Mouse (Mus musculus) adrenal gland, adult 18-20 months (tissue): ENCODE data around the gene Colgalt2. TPM values are rescaled to one million over a fixed set of nuclear protein-coding genes. Genes with fewer than 3 reads are reported as not detected.

Experiments
- DNase-seq, 2 experiments: peaks; one replicate each; pipeline ENCODE4 v3.0.0; 2021 to 2022; ENCODE audit warnings: low spot score in 2 of 2
- total RNA-seq, 2 experiments: library from RNA; stranded (reverse); gene quantifications; 1 replicate in 1 of 2; 2 replicates in 1 of 2; pipeline ENCODE4 v1.2.3; 2021

Colgalt2 gene
- total RNA-seq, 2 experiments from 2014 or later, result 2.1 to 2.2 TPM

GRCm38 (mm10) chr1:152468443-152468842 lies 68.8 kb downstream of the Colgalt2 start:
- DNase-seq, result no peak

GRCm38 (mm10) chr1:152476126-152476525 lies 76.5 kb downstream of the Colgalt2 start:
- no peak for DNase-seq

DNA sequence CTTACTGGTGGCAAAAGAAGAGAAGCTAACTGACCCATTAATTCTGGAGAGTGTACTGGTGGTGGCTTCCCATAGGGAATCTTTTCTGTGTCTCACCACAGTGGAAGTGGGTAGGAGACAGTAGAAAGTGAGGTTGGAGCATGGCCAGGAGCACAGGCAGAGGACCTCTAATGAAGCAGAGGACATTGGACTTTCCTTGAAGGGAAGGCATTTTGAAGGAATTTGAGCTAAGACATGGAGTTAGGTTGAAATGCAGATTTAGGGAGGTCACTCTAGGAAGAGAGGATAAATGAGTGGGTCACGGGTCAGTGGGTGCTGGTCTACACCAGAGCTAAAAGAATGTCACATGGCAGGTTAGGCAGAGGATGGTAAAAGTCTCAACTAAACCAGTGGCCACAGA lies 91.2 kb downstream of the Colgalt2 start:
- no peak for DNase-seq

DNA sequence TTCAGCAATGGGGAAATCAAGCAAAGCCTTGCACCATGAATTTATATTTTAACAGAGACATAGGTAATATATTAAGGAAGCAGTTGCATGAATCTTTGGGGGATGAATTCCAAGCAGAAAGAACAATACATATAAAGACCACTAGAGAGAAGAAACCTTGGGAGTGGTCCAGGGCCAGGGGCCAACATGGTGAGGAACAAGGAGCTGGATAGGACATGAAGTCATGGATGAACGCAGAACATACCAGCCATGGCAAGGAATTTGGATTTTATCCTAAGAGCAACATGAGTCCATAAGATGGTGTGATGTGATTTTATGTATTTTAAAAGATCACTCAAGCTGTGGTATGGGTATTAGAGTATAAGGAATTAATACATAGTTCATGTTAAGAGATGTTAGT lies 92.6 kb downstream of the Colgalt2 start:
- DNase-seq, result no peak

DNA sequence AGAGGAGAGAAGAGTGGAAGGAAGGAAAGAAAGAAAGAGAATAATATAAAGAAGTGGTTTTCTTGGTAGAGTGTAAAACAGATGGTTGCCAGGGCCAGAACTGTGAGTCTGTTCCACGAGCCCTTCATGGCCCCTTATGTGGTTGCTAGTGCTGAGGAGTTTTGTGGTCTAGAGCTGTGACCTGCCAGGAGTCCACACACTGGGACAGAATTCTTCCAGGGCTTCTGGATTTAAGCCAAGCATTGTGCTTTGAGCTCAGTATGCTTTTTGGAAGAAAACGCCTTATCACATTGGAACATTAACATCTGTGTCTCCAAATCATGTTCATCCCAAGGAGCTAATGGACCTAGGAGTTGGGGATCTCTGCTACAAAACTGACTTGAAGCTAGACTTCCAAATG lies 97.2 kb downstream of the Colgalt2 start:
- DNase-seq, result no peak

GRCm38 (mm10) chr1:152497581-152497980 lies 98.0 kb downstream of the Colgalt2 start:
- DNase-seq, result peak in 1 of 2 experiments; percentile 7

DNA sequence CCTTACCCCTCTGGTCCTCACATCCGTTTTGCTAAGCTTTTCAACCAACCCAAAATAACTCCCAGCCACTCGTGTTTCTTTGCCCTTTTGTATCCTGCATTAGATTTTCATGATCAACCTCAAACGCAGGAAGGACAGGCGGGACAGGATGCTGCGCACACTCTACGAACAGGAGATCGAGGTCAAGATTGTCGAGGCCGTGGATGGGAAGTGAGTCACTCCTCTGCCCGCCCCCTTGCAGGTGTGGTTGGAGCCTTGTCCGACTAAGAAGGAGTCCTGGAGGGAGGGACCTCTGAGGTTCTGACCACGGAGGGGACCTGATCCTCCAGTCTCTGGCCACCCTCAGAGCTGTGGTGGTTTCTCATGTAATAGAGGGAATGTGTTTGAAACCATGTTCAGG lies 100.2 kb downstream of the Colgalt2 start:
- no peak for DNase-seq

- DNase-seq, result no peak
Observed at GRCm38 (mm10) chr1:152506175-152506574, 106.5 kb downstream of the Colgalt2 start.

GRCm38 (mm10) chr1:152506726-152507125 lies 107.1 kb downstream of the Colgalt2 start:
- no peak for DNase-seq

- no peak for DNase-seq
Observed at GRCm38 (mm10) chr1:152508481-152509220, 109.0 kb downstream of the Colgalt2 start.

GRCm38 (mm10) chr1:152511237-152511636 lies 111.6 kb downstream of the Colgalt2 start:
- no peak for DNase-seq

GRCm38 (mm10) chr1:152514256-152514655 lies 114.6 kb downstream of the Colgalt2 start:
- DNase-seq, result no peak

- no peak for DNase-seq
Observed at GRCm38 (mm10) chr1:152517057-152517570, 117.5 kb downstream of the Colgalt2 start.

DNA sequence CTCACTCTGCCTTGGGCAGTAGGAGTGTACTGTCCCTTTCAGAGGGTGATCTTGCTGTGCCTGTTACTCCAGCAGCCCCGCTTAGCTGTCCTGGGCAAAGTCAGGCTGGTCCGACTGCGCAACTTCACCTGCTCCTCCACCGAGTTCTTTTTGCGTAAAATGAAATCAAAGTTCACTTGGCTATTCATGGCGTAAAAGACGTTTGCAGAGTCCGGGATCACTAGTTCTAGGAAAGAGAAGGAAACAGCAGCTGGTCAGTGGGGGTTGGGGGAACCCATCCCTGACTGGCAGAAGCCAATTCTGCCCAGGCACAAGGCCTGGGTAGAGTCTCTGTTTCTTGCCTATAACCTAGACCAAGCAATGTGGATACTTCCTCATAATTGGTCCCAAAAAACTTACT lies 119.3 kb downstream of the Colgalt2 start:
- DNase-seq, result no peak

- peak; percentile 45 to 55 for DNase-seq
Observed at GRCm38 (mm10) chr1:152520798-152521575, 121.4 kb downstream of the Colgalt2 start.

GRCm38 (mm10) chr1:152522226-152522625 lies 122.6 kb downstream of the Colgalt2 start:
- no peak for DNase-seq

GRCm38 (mm10) chr1:152523292-152523691 lies 123.7 kb downstream of the Colgalt2 start:
- no peak for DNase-seq

DNA sequence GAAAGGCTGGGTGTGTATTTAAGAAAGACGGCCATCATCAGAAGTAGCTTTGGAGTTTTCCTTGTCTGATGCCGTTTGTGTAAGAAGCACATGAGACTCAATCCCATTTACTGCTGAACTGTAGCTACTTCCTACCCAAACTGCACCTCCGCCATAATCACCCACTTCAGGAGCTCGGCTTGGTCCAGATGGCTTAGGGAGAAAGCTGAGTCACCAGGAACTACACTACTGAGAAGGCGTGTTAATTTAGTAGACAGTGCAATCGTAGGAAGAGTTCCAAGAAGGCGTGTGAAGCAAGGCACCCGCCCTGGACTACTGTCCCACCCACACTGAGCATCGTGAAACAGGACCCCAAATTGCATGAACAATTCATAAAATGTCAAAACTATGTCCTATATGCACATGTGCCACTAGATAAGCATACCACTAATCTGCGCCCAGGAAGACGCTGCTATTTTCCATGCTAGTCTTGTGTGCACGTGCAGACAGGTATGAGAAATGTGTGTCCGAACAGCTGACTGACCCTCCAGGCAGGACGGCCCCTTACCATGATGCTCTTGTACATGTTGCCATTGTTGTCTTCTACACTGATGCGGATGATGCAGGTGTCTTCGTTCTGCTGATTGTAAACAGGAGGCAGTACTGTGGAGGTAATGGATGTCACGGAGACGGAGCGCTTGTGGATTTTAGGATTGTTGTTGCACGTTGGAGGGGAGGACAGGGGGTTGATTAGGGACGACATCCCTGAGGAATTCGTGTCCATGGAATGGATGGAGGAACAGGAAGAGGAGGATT lies 124.7 kb downstream of the Colgalt2 start:
- no peak for DNase-seq

DNA sequence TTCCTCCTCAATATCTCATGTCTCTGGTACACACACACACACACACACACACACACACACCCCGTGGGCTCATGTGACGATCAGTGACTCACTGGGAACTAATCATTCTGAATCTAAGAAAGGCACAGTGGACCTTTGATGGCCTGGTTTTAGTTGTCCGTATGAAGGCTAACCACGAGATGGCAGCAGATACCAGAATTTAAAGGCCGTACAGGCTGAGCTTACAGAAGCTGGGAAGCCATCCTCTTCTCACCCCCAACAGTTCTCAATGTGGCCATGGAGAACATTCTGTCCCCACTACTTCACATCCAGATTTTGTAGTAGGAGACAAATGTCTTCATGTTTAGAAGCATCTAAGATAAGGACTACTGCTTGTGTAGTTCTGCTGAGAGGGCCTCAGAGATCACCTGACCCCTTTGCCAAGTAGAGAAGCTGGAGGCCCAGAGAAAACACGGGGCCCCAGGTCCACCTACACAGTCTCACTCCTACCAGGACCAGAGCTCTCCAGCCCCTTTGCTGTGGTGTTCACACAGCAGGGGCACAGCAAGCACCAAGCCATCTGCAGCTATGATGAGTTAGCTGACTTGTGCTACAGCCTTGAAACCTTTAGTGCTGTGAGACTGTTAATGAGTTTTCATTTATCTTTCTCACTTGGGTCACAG lies 125.5 kb downstream of the Colgalt2 start:
- DNase-seq, result peak; percentile 64 to 71

DNA sequence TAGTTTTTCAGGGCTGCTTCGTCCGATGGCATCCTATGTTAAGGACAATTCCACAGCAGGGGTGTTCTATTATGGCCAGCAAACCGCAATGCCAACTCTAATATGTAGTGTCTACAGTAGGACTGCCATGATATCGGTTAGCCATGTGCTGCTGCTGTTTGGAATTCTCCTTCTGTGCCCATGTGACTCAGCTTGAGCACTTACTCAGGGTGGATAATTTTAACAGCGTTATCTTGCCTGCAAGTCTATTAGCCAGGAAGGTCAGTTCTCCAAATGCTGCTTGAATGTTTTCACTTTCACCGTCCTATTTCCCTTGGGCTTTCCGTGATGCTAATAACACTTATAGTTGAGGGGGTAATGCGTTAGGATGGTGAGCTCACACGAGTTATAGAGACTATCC lies 126.5 kb downstream of the Colgalt2 start:
- DNase-seq, result no peak

DNA sequence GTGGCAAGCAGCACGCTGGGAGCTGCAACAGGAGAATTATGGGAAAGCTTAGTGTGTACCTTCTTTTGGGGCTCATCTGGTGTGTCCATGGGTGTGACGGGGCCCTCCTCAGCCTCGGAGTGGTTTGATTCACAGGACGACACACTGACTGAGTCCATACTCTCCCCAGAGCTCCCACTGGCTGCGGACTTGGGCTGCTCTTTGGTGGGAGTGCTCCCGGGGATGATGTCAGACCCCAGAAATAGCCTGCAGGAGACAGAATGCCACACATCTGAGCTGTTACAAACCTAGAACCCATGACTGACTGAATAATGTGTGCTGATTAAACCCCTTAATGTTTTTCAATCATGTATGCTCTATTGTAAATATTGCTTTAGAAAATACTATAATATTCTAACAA lies 128.6 kb downstream of the Colgalt2 start:
- DNase-seq, result no peak
